Mouse (Mus musculus): Measurements from ENCODE around the gene Snap25.

- TF ChIP-seq EP300 (IDR thresholded peaks at IDR 0.05; ENCODE audit: low read depth) (no peak), CTCF (IDR thresholded peaks at IDR 0.05; ENCODE audit: low read depth) (no peak)
Measured at GRCm38 (mm10) chr2:136703376-136703775, 9.9 kb upstream of the Snap25 start.
